Mouse (Mus musculus): ENCODE data around the gene D430042O09Rik.

Gene D430042O09Rik

DNA sequence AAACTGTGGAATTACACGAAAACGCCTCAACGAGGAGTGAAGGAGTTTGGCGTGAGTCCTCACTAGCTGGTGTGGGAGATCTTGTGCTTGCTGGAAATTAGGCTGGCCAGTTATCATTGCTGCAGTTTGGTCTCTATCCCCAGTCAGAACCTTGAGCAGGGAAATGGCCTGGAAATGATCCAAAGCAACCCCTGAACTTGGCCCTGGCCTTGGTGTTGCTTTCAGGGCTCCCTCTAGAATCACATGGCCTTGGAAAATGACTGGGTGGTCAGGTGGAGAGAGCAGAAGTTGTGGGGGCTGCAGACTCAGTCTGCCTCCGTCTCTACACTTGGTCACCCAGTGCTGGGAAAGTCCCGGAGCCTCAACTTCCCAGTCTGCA, 164.5 kb downstream of the D430042O09Rik start:
- no peak for DNase-seq (ENCODE audit: low read depth, low spot score)

DNA sequence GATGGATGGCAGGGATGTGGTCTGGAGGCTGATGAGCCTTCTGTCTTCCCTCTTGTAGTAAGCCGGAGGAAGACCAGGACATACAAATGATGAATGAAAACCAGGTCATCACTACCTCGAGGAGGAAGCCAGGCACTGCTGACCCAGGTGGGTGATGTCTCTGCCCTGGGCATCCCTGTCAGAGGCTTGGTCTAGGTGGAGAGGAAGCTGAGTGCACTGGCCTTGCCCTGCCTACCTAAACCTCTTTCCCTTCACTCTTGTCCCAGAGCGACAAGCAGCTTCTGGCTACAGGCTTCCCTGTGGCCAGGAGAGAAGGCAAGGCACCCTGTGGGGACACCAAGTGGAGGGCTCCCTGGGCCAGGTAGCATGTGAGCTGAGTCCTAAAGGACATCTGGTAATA, 165.2 kb downstream of the D430042O09Rik start:
- no peak for DNase-seq (ENCODE audit: low read depth, low spot score)

DNA sequence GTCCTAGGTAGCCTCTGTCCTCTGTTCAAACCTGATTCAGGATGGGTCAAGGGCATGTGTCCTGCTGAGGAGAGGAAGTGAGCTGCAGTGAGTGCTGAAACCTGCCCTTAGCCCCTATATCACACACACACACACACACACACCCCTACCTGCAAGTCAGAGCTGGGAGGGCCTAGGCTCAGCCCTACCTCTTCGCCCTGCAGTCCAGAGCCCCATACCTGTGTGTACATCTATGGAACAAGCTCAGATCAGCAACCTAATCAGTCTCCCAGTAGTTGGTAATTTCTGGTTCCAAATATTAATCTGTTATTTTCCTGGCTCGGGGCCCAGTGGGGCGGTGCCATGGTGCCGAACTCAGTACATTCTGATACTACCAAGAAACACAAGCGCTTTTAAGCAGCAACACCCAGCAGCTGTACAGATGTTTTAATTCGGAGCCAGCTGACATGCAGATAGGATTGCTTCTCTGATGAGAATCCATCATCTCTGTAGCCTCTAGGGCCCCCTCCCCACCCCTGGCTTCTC, 166.3 kb downstream of the D430042O09Rik start:
- no peak for DNase-seq (ENCODE audit: low read depth, low spot score)

DNA sequence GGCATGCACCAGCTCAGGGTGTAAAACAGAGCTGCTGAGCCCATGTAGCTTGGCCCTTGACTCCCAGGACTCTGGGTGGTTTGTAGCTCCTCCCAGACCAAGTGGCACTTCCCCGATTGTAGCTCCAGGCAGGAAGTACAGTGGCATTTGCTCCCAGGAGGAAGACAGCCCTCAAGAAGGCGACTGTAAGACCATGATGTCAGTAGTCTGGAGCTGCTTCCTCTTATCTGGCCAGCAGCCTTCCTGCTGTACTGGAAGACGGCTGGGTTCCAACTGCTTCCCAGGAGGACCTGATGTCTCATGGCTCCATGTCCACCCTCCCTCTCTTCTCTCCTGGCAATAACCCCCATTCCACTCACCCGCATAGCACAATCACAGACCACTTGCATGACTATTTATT, 170.4 kb downstream of the D430042O09Rik start:
- DNase-seq (ENCODE audit: low read depth, low spot score) = no peak

DNA sequence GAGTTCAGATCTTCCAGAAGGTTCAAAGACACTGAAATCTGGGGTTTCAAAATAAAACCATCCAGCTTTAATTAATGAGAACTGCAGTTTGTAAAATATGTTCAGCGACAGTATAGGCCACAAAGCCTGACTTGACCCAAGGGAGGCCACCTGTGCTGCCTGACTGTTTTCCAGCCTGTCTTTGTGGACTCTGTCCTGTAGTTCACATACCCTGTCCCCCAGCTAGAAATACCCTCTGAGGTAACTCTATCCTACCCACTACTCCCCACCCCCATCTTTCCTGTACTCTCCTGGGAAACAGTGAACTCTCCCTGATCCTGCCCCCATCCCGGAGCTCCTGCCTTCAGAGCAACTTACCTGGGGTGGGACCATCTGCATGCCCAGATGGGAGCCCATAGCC, 175.5 kb downstream of the D430042O09Rik start:
- DNase-seq (ENCODE audit: low read depth, low spot score) = no peak

DNA sequence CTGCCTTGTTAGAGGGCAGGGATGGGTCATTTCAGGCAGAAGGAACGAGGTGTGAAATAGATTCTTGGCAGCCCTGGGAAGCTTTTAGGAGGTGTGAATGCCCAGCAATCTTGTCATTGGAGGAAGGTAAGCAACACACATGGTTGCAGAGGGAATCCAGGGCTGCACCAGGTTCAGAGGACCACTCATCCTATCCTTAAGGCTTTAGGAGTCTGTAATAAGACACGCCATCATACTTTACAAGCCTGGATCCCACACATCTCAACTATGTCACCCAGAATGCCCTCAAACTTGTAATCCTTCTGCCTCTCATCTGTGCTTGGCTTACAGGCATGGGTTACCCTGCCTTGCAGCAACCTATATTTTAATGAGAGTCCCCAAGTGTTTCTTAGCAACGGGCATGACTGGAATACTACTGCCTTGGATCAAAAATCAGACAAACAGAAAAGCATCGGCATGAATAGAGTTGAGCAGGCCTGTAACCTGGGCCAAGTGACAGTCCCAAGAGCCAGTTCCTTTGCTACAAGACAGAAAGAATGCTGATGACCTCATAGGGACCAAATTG, 178.5 kb downstream of the D430042O09Rik start:
- no peak for DNase-seq (ENCODE audit: low read depth, low spot score)

DNA sequence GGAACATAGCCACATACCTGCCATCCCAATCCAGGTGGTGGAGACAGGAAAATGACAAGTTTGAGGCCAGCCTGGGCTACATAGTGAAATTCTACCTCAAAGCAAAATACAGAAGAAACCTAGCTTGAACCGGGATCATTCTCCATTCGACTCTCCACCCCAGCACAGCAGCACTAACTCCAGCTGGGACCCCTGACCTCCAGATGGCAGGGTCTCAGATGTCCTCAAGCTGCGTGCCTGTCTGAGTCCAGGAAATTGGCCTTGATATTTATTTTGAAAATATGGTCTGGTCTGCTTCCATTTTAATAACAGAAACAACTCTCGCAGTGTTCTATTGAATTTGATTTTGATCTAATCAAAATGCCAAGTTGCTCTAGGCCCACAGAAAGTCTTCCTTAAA, 179.4 kb downstream of the D430042O09Rik start:
- DNase-seq (ENCODE audit: low read depth, low spot score) = no peak

DNA sequence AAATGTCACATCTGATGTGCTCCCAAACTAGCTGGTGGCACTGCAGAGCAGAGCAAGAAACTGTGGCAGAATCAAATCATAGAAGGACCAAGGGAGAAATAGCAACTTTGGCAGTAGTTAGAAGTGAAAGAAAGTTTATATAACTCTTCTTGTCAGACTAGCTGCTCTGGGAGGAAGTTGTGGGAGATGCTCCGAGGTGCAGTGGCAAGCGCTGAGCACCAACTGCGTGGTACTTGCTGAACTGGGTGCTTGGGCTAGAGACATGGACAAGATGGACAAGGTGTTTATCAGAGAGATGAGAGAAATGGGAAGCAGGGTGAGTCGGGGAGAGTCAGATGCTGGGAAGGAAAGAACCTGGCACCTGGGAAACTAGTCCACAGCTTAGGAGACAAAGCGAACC, 180.1 kb downstream of the D430042O09Rik start:
- no peak for DNase-seq (ENCODE audit: low read depth, low spot score)

DNA sequence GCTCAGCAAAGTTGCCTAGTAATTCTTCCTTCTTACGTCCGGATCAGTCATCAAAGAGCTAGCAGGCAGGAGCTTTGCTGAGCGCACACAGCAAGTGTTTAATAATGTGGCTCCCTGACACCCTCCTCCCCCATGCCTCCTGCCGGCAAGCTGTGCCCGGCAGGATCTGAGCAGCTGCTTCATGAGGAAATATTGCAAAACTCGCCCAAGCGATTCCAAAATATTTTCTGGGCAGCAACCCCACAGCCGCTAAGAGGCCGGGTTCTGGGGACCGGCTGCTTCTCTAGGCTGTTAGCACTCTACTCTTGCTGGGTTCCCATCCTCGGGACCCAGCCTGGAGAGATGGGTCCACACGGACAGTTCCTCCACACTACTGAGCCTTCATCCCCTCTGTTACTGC, 180.7 kb downstream of the D430042O09Rik start:
- no peak for DNase-seq (ENCODE audit: low read depth, low spot score)

DNA sequence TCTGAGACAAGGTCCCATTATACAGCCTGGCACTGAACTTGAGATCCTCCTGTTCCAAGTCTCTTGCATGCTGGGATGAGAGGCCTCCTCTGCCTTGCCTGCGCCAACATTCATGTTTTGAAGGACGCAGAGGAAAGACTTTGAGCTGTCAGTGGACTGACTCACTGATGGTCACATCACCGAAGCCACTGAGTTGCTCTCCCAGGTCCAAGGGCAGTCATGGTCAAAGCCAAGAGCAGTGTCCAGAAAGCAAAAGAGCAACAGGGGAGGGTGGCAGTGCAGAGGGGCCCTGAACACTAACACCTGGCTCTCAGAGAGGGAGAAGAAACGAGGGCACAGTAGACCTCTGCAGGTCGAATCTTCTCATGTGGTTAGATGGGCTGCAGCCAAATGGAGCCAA, 185.9 kb downstream of the D430042O09Rik start:
- no peak for DNase-seq (ENCODE audit: low read depth, low spot score)

DNA sequence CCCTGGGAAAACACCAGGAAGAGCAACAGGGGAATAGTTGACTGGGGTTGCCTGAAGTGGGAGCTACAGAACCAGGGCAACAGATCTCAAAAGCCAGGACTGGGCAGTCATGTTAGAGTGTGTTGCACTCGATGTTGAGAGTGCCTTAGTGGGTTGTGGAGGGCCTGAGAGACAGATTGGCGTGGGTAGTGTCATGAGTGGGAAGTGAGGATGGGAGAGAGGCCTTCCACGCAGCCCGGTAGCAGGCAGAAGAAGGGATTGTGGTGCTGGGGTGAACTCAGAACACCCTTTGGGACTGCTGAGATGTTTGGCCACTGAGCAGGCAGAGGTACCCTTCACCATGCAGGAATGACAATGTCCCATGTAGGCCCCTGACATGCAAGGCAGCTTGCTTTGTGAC, 189.4 kb downstream of the D430042O09Rik start:
- no peak for DNase-seq (ENCODE audit: low read depth, low spot score)

DNA sequence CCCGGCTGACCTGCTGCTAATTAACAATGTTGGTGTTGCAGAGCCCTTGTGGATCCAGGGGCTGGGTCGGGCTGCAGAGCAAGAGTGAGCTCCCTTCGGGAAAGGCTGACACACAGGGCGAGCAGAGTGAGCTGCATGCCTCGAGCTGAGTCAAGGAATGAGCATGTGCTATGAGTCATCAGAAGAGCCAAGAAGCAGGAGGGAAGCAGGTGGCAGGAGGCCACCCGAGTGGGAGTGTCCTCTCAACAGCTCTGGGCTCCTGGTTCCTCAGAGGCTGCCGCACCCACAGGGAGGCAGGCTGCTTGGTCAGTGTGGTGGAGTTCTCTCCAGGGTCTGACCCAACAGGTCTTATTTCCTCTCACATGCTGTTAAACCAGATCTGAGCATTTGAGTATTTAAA, 191.3 kb downstream of the D430042O09Rik start:
- DNase-seq (ENCODE audit: low read depth, low spot score) = peak; percentile 94

DNA sequence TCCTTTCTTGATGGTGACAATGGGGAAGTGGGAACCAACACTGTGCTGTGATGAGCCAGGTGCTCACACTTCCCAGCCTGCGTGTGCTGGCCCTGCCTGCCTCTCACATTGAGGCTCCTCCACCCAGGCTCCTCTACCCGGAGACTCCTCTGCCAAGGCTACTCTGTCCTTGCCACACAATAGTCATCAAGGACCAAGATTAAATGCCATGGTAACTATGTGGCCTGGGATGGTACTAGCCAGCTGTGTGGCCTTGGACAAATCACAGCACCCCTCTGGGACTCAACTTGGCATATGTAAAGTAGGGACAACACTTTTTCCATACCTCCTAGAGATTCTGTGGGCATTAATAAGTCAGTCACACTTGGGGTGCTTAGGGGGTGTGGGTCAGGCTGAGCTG, 192.2 kb downstream of the D430042O09Rik start:
- DNase-seq (ENCODE audit: low read depth, low spot score) = no peak

DNA sequence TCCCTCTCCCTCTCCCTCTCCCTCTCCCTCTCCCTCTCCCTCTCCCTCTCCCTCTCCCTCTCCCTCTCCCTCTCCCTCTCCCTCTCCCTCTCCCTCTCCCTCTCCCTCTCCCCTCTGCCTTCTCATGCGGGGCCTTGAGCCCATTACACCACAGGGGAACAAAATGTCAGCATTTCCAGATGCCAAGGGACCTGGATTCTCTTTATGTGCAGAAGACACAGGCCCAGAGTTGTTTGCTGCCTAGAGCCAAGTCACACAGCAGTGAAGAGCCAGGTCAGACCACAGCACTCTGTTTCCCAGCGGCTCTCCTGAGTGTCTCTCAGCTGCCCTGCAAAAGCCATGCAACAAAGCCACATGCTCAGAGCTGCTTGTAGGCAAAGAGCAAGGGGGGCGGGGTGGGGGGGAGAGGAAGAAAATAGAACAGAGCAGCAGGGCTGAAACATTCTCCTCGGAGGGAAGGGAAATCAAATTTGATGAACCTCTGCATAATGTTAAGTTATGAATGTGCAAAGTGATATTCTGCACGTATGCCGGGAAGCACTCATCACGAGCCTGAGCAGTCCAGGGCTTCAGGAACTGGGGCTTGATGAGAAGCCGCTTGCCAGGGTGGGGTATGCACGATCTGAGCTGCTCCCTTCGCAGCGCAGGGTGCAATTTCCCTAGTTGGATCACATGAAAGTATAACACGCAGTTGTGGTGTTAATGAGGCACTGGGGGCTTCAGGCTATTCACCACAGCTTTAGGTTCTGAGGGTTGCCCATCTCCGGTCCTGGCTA, 192.9 kb downstream of the D430042O09Rik start:
- no peak for DNase-seq (ENCODE audit: low read depth, low spot score)

DNA sequence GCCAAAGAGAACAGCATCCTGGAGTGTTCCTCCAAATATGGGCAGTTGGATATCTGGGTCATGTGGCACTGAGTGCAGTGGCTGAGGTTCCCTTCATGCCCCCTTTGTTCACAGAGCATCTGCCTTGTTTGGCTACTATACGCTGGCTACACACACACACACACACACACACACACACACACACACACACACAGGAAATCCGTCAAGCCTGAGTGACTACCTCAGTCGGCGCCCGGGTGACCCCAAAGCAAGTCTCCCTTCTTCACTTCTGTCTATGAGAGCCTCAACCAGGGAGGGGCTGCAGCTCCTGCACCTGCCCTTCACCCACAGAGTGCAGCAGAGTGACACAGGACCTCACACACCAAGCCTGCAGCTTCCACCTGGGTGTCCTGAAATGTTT, 213.1 kb downstream of the D430042O09Rik start:
- DNase-seq (ENCODE audit: low read depth, low spot score) = no peak

DNA sequence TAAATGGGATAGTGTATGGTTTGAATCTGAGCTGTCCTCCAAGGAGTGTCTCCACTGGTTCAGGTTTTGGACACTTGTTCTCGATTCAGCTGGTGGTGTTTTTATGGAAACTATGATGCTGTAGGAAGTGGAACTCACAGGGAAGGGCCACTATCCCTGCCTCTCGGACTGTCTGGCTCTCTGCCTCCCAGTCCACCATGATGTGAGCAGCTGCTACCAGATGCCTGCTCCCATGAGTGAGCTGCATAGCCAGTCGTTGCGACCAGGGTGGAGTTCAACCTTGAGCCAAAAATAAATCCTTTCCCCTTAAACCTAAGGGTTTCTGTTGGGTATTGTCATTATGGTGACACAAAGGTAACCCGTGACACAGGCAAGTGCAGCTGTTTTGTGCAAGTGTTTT, 216.4 kb downstream of the D430042O09Rik start:
- no peak for DNase-seq (ENCODE audit: low read depth, low spot score)

All from 3T3-L1 (cell line).